ENCODE assay signal across 9 mouse cellular contexts in the genomic region with DNA sequence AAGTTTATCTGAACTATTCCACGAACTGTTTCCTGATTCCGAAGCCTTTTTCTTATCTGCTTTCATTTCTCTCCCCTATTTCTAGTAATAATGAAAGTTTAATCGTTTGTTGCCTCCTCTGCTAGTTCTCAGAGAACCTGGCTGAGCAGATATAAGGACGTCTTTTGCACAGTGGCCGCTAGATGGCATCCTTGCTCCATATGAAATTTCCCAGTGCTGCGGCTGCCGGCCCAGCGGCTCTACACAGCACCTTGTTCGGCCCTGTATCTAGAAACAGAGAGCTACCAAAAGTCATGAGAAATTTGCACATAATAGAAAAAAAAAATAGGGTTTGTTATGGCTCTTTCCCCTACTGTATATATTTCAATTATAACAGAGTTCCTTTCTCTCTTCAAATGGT. TPM values are rescaled to one million over a fixed set of nuclear protein-coding genes. Genes with fewer than 3 reads are reported as not detected.
DNase-seq lines count a peak whose midpoint lies in the region; ATAC-seq and TF ChIP-seq lines count a peak whose summit lies in the region.
"Had no signal": no experiment of that assay in that cellular context is flagged by ENCODE, and none has a peak within 500 bp of the region (broad histone marks: within the 10 kb centered on the region; RNA-seq: fewer than 3 reads in every experiment).

No protein-coding gene starts in this region.

- no peaks in the 10 kb centered on the region for H3K36me3 ChIP-seq in E14TG2a.4 (ENCODE audit: insufficient read depth, low read length)
- H3K36me3 ChIP-seq in embryonic facial prominence, embryonic 11.5 days (replicated peaks; ENCODE audit: control insufficient read depth, insufficient read depth, low read depth, low read length), result no peaks in the 10 kb centered on the region; the same call in 1 of the 2 replicates

- H3K4me3 ChIP-seq in E14TG2a.4 (replicated peaks; ENCODE audit: low read length), result no peak overlapping the region
- no peak overlapping the region for H3K4me3 ChIP-seq in embryonic facial prominence, embryonic 11.5 days (ENCODE audit: low read depth, low read length)

- H3K4me2 ChIP-seq in embryonic facial prominence, embryonic 11.5 days (ENCODE audit: low read depth, low read length), result no peak overlapping the region

- intact Hi-C loops in heart, postnatal 10 days (cut with DNase I), result loop anchor here (1.0 to 10.0 kb wide), 6 partner anchors 16 to 582 kb away; partner anchors contain the start of gene Igf2bp1

- H3K27ac ChIP-seq in embryonic facial prominence, embryonic 11.5 days (replicated peaks; ENCODE audit: low read depth, low read length), result no peak overlapping the region
- H3K27ac ChIP-seq: macrophage had no signal

- H3K9ac ChIP-seq in embryonic facial prominence, embryonic 11.5 days (replicated peaks; ENCODE audit: low read length), result no peak overlapping the region

- ATAC-seq in embryonic facial prominence, embryonic 11.5 days (replicated peaks; ENCODE audit: insufficient number of reproducible peaks, low FRiP score, low TSS enrichment, low read depth), result no peak
- no peak for ATAC-seq in erythroblast, adult 5-6 weeks (replicated peaks; ENCODE audit: low FRiP score, poor library complexity, severe bottlenecking)

- peaks cover 97% of the 10 kb centered on the region for H3K27me3 ChIP-seq in E14TG2a.4 (ENCODE audit: insufficient read depth, low read length)
- H3K27me3 ChIP-seq in embryonic facial prominence, embryonic 11.5 days (ENCODE audit: control insufficient read depth, insufficient read depth, low read length), result peaks cover 93% of the 10 kb centered on the region

- under 1% methylated on average over 9 of the region's 9 CpGs for WGBS in embryonic facial prominence, embryonic 11.5 days

- peak; percentile 43; the same call in 1 of the 2 replicates for TF ChIP-seq CTCF in E14TG2a.4 (conservative IDR thresholded peaks at IDR 0.05; ENCODE audit: low read length)

- DNase-seq in adrenal gland, postnatal 10 days, result peak; percentile 92
- peak; percentile 91 for DNase-seq in embryonic facial prominence, embryonic 11.5 days (ENCODE audit: low spot score)
- peak; percentile 89 to 90 for DNase-seq in heart, postnatal 10 days
- DNase-seq in kidney, postnatal 4 days, result peak; percentile 91 to 93
- DNase-seq in lung, postnatal 10 days, result peak; percentile 89
- DNase-seq in right cerebral cortex, postnatal 36 days (ENCODE audit: low spot score in 2 of 2), result peak; percentile 64 to 69

- no peaks in the 10 kb centered on the region for H3K9me3 ChIP-seq in E14TG2a.4 (ENCODE audit: low read length)
- no peaks in the 10 kb centered on the region for H3K9me3 ChIP-seq in embryonic facial prominence, embryonic 11.5 days (replicated peaks; ENCODE audit: control insufficient read depth, low read length)

- H3K4me1 ChIP-seq in E14TG2a.4 (replicated peaks; ENCODE audit: low read depth, low read length), result peaks cover 40% of the 10 kb centered on the region
- no peaks in the 10 kb centered on the region for H3K4me1 ChIP-seq in embryonic facial prominence, embryonic 11.5 days (ENCODE audit: control insufficient read depth, insufficient read depth, low read length)

RNA-seq across cellular contexts. Expression of gene Hoxb8, which starts 2.9 kb away (rescaled TPM):
- total RNA-seq in adrenal gland, postnatal 10 days (2021), result 10 to 100 TPM; 38.5 to 44.0 TPM
- polyA plus RNA-seq in embryonic facial prominence, embryonic 11.5 days (2014; fragmentation: Nextera tagmentation; extraction: Ambion mirVana), result 0.40 and 0.63 TPM in 2 replicates
- not detected for total RNA-seq in heart, postnatal 10 days (2021)
- total RNA-seq in erythroblast, adult 5-6 weeks (2015; ENCODE audit: low replicate concordance), result not detected in 2 replicates
- total RNA-seq in erythroblast, adult 5-6 weeks (2017; ENCODE audit: low replicate concordance), result not detected in 2 replicates
- polyA plus RNA-seq: macrophage had no signal

RNA-seq across cellular contexts. Expression of gene Hoxb9, which starts 7.5 kb away (rescaled TPM):
- total RNA-seq in adrenal gland, postnatal 10 days (2021), result 10 to 100 TPM; 55.7 to 73.6 TPM
- 0.38 and 0.63 TPM in 2 replicates for polyA plus RNA-seq in embryonic facial prominence, embryonic 11.5 days (2014; fragmentation: Nextera tagmentation; extraction: Ambion mirVana)
- total RNA-seq in heart, postnatal 10 days (2021), result not detected
- not detected in 2 replicates for total RNA-seq in erythroblast, adult 5-6 weeks (2015; ENCODE audit: low replicate concordance)
- 0.56 TPM in 1 of 2 replicates, not detected in the other for total RNA-seq in erythroblast, adult 5-6 weeks (2017; ENCODE audit: low replicate concordance)
- polyA plus RNA-seq: macrophage had no signal

RNA-seq across cellular contexts. Expression of gene Hoxb7, which starts 7.7 kb away (rescaled TPM):
- 10 to 100 TPM; 27.3 to 27.7 TPM for total RNA-seq in adrenal gland, postnatal 10 days (2021)
- 0.15 and 0.54 TPM in 2 replicates for polyA plus RNA-seq in embryonic facial prominence, embryonic 11.5 days (2014; fragmentation: Nextera tagmentation; extraction: Ambion mirVana)
- total RNA-seq in heart, postnatal 10 days (2021), result not detected
- not detected in 2 replicates for total RNA-seq in erythroblast, adult 5-6 weeks (2015; ENCODE audit: low replicate concordance)
- not detected in 2 replicates for total RNA-seq in erythroblast, adult 5-6 weeks (2017; ENCODE audit: low replicate concordance)
- polyA plus RNA-seq: macrophage had no signal

RNA-seq across cellular contexts. Expression of gene Hoxb6, which starts 13.5 kb away (rescaled TPM):
- 10 to 100 TPM; 23.6 to 29.8 TPM for total RNA-seq in adrenal gland, postnatal 10 days (2021)
- 0.73 and 1.2 TPM in 2 replicates for polyA plus RNA-seq in embryonic facial prominence, embryonic 11.5 days (2014; fragmentation: Nextera tagmentation; extraction: Ambion mirVana)
- not detected for total RNA-seq in heart, postnatal 10 days (2021)
- total RNA-seq in erythroblast, adult 5-6 weeks (2015; ENCODE audit: low replicate concordance), result not detected in 2 replicates
- total RNA-seq in erythroblast, adult 5-6 weeks (2017; ENCODE audit: low replicate concordance), result not detected in 2 replicates
- polyA plus RNA-seq: macrophage had no signal

RNA-seq across cellular contexts. Expression of gene Hoxb5, which starts 24.4 kb away (rescaled TPM):
- total RNA-seq in adrenal gland, postnatal 10 days (2021), result 10 to 100 TPM; 12.1 to 17.1 TPM
- 0.67 and 2.0 TPM in 2 replicates for polyA plus RNA-seq in embryonic facial prominence, embryonic 11.5 days (2014; fragmentation: Nextera tagmentation; extraction: Ambion mirVana)
- total RNA-seq in heart, postnatal 10 days (2021), result under 1 TPM; 0.45 to 0.62 TPM
- not detected in 2 replicates for total RNA-seq in erythroblast, adult 5-6 weeks (2015; ENCODE audit: low replicate concordance)
- total RNA-seq in erythroblast, adult 5-6 weeks (2017; ENCODE audit: low replicate concordance), result not detected in 2 replicates
- polyA plus RNA-seq: macrophage had no signal

Comparison
In these comparisons a context has a peak if more than half of its experiments do, and no peak if none do; other contexts are left out.
1. RNA of gene Hoxb8, which starts 2.9 kb away (total RNA-seq): 38.5 to 44.0 TPM in adrenal gland, postnatal 10 days; not detected in heart, postnatal 10 days and not detected in erythroblast, adult 5-6 weeks; every median in the first group is over 10 times any median in the second.
2. RNA of gene Hoxb9, which starts 7.5 kb away (total RNA-seq): 55.7 to 73.6 TPM in adrenal gland, postnatal 10 days; not detected in heart, postnatal 10 days and 0.56 TPM in erythroblast, adult 5-6 weeks; every median in the first group is over 10 times any median in the second.
3. RNA of gene Hoxb7, which starts 7.7 kb away (total RNA-seq): 27.3 to 27.7 TPM in adrenal gland, postnatal 10 days; not detected in heart, postnatal 10 days and not detected in erythroblast, adult 5-6 weeks; every median in the first group is over 10 times any median in the second.
4. Peak in every context shown above with its lines, with median percentiles within 50 percentile points of each other: DNase-seq.